Mouse (Mus musculus): ENCODE measurements at regions not wholly inside any gene's neighbourhood (a gene's known extent, or its start where the extent isn't known, plus 50 kb on each side); places are given as distances from the start of the nearest gene placed in this dataset.

DNA sequence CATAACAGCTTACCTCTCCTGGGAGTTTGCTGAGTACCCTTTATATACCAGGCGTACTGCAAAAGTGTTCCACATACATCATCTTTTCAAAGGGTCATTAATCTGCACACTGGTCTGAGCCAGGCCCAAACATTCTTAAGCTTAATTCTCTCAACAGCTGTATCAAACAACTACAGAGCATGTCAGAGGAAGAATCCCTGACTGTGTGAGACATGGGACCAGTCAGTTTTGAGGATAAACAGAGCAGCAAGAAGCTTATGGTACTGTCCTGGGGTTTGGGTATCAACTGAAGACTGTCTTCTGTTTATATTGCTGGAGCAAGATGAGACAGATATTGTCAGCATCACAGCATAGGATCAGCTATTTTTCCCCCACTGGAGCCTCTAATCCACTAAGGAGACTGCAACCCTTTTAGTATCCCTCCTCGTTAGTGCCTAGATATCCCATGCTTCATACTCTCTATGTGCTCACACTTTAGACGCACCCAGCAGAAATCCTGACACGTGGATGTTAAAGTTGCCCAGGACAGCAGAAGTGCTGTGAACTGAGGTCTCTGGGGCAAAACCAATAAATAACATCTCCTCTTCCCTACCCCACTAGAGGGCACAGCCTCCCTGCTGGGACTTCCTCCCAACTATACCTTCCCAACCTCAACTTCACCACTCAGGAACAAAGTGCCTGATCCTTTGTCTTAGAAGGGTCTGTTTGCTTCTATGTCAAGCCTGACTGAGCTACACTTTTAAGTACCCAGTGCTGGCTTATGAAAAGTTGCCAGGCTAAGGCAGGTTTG, 271.6 kb downstream of the Gm826 start:
- no peak for DNase-seq

DNA sequence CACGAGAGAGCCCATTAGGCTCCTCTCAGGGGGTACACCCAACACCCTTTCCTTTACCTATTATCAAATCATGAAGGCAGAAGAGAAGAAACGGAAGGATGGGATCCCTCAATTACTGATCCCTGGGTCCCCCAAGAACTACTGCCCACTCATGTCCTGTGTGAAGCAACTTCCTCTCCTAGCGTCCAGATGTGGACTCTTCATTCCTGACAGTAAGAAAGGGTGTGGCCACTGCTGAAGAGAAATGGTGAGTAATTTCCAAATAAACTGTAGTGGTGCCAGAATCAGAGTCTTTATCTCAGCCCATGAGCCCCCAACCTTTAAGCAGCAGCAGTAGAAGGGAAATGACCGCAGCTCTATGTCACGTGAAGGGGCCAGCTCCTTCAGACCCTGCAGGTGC, 273.9 kb downstream of the Gm826 start:
- no peak for DNase-seq

DNA sequence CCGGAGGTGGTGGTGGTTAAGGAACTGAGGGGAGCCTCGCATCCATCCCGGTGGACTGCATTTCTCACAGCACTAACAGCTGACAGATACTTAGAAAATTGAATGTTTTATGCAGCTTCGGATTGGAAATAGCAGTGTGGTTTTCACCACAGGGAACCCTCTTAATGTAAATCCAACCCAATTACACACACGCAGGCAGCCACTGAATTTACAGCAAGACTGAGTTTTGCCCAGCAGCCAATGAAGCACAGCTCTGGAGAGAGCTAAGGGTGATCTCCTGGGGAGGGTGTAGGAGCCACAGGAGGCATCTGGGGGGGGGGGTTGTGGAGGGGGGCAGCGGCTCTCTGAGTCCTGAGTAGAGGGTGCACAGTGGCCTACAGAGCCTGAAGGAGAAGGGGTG, 276.8 kb downstream of the Gm826 start:
- DNase-seq, result no peak

DNA sequence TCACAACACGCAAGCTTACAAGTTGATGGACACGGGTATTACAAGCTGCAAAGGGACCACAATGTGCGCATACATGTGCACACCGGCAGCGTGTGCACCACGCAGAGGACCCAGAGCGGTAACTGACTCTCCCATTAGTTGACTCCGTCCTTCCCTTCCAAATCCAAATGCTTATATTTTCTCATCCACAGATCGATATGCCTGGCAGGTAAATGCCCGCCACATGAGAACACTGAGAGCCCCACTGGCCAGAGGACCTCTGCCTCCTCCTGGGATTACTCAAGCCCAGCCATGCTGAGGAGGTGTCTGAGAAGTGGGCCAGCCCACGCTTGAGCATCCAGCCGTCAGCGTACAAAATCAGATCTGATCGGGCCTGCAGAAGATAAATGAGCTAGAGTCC, 279.6 kb downstream of the Gm826 start:
- DNase-seq, result no peak

DNA sequence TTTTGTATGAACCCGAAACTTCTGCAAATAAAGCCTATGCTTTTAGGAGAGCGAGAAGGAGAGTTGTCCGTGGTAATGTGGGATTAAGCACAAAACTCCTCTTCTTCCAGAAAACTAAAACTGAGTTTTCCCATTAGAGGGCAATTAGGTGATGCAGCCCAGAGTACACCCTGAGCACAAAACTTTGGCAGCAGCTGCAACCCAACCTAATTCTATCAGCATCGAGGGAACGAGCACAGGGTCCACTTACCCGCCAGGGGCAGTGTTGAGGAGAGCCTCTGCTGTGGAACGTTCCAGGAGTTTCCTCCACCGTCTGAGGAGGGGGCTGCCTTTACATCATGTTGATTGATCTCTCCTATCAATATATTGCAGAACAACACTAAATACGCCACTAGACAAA, 285.7 kb downstream of the Gm826 start:
- DNase-seq, result no peak

DNA sequence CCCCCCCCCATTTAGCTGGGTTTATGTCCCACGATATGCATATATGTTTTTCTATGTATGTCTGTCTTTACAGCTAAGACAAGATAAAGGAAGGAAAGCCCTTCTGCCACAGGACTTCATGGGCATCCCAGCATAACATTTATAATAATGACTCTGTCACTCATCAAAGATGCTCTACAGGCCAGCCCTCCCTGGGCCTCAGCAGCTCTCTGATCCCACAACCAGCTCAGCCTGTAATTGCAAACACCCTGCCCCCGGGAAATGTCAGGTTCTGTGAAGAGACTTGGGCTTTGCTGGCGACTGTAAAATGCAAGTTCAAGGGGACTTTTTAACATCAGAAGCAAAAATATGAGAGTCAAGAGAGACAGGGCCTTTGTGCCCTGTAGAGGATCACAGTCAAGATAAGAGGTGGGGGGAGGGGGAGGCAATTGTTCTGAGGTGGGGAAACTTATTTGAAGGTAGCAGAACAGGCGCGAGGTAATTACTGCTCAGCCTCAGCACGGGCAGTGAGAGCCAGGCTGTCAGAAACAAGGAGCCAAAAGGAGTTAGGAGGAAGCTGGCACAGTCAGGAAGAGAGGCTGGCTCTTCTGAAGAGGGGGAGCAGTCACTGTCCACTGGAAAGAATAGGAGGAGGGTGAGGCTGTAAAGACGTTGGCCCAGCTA, 286.9 kb downstream of the Gm826 start:
- DNase-seq, result peak; percentile 9 to 15

DNA sequence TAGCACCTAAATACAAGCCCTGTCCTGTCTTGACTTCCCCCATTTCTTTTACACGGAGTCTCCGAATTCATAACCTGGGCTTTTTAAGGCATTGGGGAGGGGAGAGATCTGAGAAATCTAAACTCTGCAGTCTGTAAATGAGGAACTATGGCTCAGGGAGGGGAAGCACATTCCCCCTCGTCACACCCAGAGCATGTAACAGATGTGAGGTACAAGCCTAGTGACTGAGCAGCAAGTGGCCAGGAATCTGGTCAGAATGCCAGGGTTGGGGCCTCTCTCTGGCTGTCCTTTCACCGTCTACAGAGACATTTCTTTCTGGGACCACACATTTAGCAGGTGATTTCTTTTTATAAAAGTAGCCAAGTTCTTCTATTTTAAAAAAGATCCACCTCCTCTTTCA, 289.4 kb downstream of the Gm826 start:
- DNase-seq, result no peak

DNA sequence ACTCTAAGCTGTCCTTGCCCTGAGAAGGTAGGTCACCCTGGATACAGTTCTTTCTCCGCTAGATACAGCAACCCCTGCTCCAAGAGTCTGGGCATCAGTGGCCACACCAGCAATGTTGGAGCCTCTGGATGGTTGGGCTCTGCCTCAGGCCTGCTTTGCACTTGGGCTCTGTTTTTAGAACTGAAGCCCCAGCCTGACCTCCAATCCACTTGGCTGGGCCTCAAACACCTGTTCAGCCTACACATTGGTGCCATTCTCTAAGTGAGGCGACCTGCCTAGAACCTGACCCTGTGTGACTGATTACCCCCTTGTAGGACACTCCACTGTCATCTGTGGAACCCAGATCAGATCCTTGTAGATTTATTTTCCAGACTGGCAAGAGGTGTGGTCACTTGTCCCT, 289.8 kb downstream of the Gm826 start:
- DNase-seq, result no peak

DNA sequence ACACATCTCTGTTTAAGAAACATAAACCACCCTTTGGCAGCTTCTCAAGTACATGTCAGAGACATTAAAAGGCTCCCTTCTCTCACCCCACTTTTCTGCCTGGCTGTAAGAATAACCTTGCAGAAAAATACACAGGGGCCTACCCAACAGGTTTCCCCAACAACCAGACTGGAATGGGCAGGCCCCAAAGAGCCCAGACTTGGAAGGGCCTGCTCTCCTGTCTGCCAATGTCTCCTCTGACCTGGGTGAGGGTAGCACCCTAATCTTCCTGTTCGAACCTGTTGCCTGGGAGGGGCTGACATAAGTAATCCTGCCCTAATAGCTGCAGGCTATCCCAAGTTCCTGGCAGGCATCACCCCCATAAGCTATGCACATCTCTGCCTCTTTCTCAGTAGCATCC, 304.5 kb downstream of the Gm826 start:
- no peak for DNase-seq

DNA sequence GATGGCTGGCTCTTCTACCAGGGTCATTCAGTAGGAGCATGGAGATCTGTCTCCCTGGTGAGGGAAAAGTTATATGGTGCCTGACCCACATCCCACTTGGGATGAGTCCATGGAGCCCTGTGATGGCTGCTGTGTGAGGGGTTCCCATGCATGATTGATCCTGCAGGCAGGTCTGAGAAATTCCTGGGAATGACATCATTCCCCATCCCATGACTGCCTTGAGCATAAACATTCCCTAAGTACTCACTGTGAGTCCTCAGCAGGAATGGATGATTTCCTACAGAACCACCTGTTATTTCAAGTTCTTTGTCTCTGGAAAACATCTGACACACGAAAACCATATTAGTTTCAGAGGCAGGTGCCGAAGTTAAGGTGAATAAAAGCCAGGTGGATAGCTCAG, 305.5 kb downstream of the Gm826 start:
- no peak for DNase-seq

DNA sequence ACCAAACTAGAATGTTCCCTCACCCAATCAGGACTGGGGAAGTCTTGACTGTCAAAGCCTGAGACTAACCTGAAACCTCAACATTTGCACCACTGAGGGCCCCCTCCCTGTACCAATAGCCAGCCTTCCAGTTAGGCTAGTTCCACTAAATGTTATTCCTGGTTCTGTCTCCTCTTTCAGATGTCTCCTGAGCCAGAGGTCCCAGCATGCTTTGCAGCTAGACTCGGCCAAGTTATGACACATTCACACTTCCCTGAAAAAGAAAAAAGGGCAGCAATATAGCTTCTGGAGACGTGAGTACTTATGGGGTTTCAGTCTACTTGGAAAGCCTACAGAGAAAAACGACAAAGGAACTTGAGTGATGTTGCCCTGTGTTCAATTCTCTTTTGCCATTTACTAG, 308.1 kb downstream of the Gm826 start:
- no peak for DNase-seq

DNA sequence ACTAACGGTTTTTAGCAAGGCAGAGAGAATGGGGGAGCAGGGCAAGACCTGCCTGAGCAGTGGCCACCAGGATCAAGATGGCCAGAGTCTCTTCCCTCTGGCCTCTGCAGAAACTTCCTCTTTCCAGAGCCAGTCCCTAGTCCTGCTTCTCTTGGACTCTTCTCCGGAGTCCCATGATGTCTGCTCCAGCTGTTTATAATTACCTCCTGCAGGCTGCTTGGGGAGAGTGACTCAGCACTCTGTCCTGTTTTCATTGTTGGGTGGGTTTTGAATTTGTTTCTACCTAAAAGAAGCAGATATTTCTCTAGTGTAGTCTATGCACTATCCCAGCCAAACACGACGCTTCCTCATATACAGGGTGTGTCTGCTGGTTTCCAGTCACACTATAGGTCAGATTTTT, 312.4 kb downstream of the Gm826 start:
- DNase-seq, result no peak

DNA sequence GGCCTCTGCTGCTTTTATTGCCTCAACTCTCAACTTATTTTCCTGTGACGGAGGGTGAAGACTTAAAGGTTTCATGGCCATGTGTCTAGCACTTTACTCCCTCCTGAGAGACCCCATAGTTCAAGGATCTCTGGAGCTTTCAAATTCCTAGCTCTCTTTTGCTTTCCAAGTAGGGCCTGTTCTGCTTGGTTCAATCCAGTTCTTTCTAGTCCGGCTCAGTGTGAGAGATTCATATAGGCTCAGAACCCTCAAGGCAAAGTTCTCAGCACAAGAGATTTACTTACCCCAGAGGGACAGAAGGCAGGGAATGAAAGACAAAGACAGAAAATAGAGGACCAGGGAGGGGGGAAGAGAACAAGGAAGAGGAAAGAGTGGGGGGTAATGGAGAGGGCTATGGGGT, 313.1 kb downstream of the Gm826 start:
- DNase-seq, result no peak

DNA sequence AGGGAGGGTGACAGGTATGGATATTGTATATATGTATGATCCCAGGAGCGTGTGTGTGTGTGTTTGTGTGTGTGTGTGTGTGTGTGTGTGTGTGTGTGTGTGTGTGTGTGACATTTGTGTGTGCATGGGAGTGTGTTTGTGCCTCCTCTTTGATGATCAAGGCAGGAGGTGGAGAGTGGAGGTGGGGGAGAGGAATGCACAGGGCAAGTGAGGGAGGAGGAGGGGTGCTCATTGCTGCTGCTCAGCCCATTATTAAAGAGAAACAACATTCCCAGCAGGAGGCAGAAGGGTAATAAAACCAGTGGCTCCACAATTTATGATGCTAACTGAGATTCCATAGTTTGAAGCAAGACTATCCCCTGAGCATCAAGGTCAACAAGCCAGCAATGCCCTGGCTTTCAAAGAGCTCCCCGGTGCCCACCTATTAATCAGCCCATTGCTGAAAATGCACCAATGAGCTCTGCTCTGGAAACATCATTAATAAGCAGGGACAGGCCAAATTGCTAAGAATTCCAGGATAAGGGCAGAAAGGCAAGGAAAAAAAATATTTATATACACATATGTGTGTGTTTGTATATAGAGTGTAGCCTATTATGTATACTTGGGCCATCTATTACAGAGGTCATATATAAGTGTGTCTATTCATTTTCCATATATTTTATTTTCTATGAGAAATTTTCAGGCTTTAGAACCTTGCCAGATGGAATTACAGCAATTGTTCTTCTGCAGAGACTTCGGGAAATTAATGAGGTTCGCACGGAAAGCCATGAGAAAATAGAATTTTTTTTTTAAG, 316.7 kb downstream of the Gm826 start:
- DNase-seq, result no peak

DNA sequence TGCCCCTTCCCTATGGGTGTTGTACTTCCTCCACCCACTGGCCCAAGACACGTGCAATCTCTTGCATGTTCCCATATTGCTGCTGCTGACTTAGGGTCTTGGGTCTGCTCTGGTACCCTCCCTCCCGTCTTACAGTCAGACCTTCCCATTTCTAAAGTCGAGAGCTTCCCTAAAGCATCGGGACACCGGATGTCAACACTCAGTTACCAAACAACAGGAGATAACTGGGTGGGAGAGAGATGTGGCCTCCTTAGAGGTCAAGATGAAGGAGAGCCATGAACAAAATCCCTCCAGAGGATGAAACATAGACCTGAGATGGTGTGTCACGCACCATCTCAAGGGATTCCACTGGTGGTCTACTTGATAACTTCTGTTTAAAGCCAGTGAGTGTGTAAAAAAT, 322.5 kb downstream of the Gm826 start:
- no peak for DNase-seq

DNA sequence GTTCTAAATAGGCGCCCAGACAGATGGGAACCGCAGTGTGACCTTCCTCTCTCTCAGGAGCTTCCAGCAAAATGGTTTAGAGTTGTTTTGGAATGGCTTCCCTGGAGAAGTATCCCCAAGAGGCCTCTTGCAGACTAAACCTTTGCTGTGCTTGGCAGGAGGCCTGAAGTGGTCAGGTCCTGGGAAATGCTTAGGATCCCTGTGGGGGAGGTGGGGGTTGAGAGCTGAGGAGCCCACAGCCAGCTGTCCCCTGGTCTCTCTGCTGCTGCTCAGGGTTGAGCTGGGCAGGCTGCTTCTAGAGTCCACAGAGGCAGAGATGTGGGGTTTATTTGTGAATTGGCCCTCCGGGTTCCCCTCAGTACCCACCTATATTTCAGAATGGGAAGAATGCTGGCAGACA, 331.3 kb downstream of the Gm826 start:
- DNase-seq, result peak; percentile 10 to 35

DNA sequence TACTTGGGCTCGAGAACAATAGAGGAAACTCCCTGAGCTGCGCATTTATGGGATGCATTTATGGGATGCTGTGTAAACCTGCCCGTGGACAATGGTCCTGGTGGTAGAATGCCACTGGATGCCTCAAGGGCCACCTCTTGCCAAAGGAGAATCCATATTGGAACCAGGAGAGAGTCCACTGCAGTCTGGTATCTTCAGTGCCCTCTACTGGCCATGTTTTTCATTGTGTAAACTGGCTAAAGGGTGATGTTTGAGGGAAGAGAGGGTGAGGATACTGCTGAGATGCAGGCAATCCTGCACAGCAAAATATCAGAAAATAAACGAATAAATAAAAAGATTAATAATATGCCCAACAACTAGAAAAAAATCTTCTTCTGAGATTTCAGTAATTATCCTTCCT, 333.5 kb downstream of the Gm826 start:
- DNase-seq, result peak; percentile 53 to 72

DNA sequence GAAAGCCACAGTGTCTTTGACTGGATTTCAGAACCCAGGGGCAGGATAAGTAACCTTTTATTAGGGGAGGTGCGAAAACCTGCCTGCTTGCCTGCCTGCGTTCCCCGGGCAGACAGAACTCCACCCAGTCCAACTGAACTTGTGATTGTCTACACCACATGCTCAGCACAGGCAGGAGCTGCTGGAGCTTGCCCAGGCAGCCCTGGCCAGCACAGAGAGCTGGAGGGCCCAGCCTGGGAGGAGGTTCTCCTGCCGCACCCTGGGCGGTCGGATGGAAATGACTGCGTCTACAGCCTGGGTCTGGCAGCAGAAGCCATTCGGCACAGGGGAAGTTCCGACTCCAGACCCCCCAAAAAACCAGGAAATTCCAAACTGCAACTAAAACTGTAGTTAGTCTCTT, 336.6 kb downstream of the Gm826 start:
- peak in 1 of 2 experiments; percentile 18 for DNase-seq

DNA sequence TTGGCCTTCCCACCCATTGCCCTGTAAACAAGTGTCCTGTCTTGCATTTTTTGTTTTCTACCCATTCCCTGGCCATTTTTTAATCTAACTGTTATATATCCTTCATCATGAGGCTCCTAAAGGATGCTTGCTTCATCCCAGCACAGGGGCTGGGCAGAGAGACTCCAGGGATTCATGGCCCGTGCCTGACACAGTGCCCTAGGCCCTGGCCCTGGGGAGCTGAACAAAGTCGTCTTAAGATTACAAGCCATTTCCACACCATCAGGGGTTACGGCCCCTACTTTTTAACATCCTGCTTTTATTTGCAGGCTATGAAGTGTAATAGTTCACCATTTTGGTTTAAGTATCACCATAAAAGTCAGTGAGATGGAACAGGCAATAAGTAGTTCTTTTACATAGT, 339.5 kb downstream of the Gm826 start:
- DNase-seq, result no peak

DNA sequence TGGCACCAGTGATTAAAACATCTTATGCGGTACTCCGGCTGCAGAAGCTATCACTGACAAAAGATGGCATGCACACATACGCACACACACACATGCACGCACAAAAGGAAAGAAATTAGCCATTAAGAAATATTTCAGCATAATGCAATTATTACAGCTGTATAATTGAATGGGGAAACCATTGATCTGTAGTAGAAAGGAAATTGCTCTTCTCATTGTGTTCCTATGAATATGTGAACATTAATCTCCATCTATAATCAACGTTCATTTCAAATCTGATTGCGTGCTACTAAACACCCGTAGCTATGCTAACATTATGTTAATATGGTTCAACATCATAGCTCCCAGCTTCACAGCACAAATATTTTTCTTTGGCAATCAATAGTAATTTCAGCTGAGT, 347.2 kb downstream of the Gm826 start:
- no peak for DNase-seq

DNA sequence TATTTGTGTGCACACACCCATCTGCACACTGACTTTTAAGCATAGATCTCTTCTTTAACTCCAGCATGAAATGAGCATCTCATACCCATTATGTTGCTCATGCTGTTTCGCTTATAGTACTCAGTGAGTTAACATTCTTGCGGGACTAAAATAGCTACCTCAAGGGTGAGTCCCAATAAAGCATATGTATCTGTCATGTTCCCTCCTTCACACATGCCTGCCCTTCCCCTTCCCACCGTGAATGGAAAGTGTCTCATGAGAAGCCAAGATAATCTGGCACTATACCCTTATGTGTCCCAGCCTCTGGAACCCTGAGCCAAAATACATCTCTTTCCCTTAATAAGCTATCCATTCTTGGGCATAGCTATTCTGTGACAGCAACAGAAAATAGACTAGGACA, 352.3 kb downstream of the Gm826 start:
- DNase-seq, result no peak

DNA sequence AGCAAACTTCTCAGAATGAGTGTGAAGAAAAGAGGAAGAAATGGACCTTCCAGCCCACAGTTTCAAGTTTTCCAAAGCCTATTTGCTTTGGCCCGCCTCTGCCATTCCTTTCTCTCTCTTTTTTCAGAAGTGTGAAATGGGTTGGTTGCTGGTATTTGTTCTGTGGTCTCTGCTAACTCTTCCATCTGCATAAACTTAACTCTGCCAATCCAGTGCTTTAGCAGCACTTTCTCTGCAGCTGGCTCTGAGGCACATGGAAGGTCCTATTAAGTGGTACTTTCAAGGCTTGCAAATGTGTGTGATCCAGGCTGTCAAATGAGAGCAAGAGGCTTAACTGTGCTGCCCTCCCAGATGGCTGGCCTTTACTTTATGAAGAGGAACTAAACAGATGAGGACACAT, 383.6 kb downstream of the Gm826 start:
- DNase-seq, result no peak

DNA sequence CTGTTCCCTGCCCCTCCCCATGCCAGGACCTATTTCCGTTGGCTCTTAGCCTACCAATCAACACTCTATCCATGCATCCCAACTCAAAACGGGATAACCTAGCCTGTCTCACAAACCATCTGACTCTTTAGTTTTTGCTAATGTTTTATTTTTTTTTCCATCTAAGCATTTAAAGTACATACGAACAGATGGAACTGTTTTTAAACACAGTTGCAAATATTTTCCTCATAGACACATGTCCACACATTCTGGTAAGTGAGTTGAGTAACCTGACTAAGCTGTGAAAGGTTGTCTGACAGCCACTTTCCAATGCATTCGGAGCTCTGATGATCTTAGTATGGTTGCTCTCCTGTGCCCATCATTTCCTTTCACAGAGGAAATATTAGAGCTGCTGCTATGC, 384.9 kb downstream of the Gm826 start:
- no peak for DNase-seq

DNA sequence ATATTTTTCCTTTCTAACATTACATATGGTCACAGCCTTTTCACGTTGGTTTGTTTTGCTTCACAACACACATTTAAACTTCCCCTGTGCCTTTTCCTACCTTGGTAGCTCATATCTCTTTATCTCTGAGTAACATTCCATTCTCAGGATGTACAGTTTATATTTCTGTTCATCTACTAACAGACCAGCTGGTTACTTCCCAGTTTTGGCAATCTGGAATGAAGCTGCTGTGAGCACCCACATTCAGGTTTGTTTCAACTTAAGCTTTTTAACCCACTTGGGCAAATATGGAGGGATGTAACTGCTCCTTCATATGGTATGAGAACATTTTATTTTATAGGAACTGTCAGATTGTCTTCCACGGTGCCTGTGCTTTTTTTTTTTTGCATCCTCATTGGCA, 403.2 kb downstream of the Gm826 start:
- DNase-seq, result no peak

Data from cerebellum, postnatal 10 days (tissue).